Comparison of ENCODE assay signal across 9 mouse cellular contexts in genomic region chr13:67420558-67421206, GRCm38 (mm10). TPM values are rescaled to one million over a fixed set of nuclear protein-coding genes. Genes with fewer than 3 reads are reported as not detected.
A peak's percentile ranks its signal among the peaks of the same experiment; 100 is the strongest.
DNase-seq lines count a peak whose midpoint lies in the region; ATAC-seq and TF ChIP-seq lines count a peak whose summit lies in the region.
"Had no signal": no experiment of that assay in that cellular context is flagged by ENCODE, and none has a peak within 500 bp of the region (broad histone marks: within the 10 kb centered on the region; RNA-seq: fewer than 3 reads in every experiment).

No protein-coding gene starts in this region.

- H3K9me3 ChIP-seq in limb, embryonic 14.5 days (ENCODE audit: control insufficient read depth, low read length), result no peaks in the 10 kb centered on the region
- no peaks in the 10 kb centered on the region for H3K9me3 ChIP-seq in stomach, postnatal 0 days (ENCODE audit: control insufficient read depth, low read length)

- no peaks in the 10 kb centered on the region for H3K4me1 ChIP-seq in heart, adult 2 months (ENCODE audit: control insufficient read depth, insufficient read depth, low read length)
- peaks cover 3% of the 10 kb centered on the region for H3K4me1 ChIP-seq in thymus, adult 2 months (replicated peaks; ENCODE audit: control insufficient read depth, insufficient read depth, low read length)
- H3K4me1 ChIP-seq in limb, embryonic 14.5 days (ENCODE audit: control insufficient read depth, insufficient read depth, low read length), result 0 out of 2 replicates have a peak, but pooled peaks cover 4% of the 10 kb centered on the region
- no peaks in the 10 kb centered on the region for H3K4me1 ChIP-seq in stomach, postnatal 0 days (replicated peaks; ENCODE audit: control insufficient read depth, insufficient read depth)

- peak overlapping the region; percentile 58 for H3K4me3 ChIP-seq in heart, adult 2 months
- peak overlapping the region; percentile 96 for H3K4me3 ChIP-seq in thymus, adult 2 months (ENCODE audit: control insufficient read depth, insufficient read depth, low read length)
- H3K4me3 ChIP-seq in limb, embryonic 14.5 days (replicated peaks; ENCODE audit: low read length), result peak overlapping the region; percentile 53
- H3K4me3 ChIP-seq in stomach, postnatal 0 days (ENCODE audit: low read depth, low read length), result peak overlapping the region; percentile 54

- no peak for DNase-seq in heart, adult 2 months
- DNase-seq in heart, adult 8-10 months (ENCODE audit: low spot score), result no peak
- no peak for DNase-seq in thymus, adult 2 months
- no peak for DNase-seq in thymus, postnatal 0 days (ENCODE audit: low spot score)
- DNase-seq in limb, embryonic 14.5 days (ENCODE audit: low spot score), result no peak
- DNase-seq in stomach, postnatal 0 days (ENCODE audit: low spot score), result no peak
- no peak for DNase-seq in gastrocnemius, postnatal 36 days

- TF ChIP-seq CTCF in heart, adult 2 months (IDR thresholded peaks at IDR 0.05), result no peak
- no peak for TF ChIP-seq CTCF in thymus, adult 2 months (IDR thresholded peaks at IDR 0.05; ENCODE audit: borderline replicate concordance, control insufficient read depth, extremely low read depth, insufficient read depth, low read length, poor library complexity)
- TF ChIP-seq CTCF in stomach, postnatal 0 days (IDR thresholded peaks at IDR 0.05; ENCODE audit: low read depth), result no peak

- no peaks in the 10 kb centered on the region for H3K79me2 ChIP-seq in heart, adult 2 months (replicated peaks; ENCODE audit: control insufficient read depth, insufficient read depth, low read length)

- no peak for TF ChIP-seq POLR2A in heart, adult 2 months (IDR thresholded peaks at IDR 0.05; ENCODE audit: insufficient read depth, low read depth, low read length)
- no peak for TF ChIP-seq POLR2A in thymus, adult 2 months (IDR thresholded peaks at IDR 0.05; ENCODE audit: control insufficient read depth, extremely low read depth, insufficient read depth, low read length, poor library complexity)
- no peak for TF ChIP-seq POLR2A in limb, embryonic 14.5 days (IDR thresholded peaks at IDR 0.05; ENCODE audit: borderline replicate concordance, extremely low read depth, insufficient read depth, insufficient read length)

- ATAC-seq in limb, embryonic 14.5 days (ENCODE audit: low FRiP score, low read depth), result no peak
- ATAC-seq in stomach, postnatal 0 days (ENCODE audit: low FRiP score, low TSS enrichment), result peak; percentile 70
- no peak; the same call in 1 of the 2 replicates for ATAC-seq in monocyte, adult 5-6 weeks (replicated peaks; ENCODE audit: insufficient number of reproducible peaks, low FRiP score, low TSS enrichment, poor library complexity, severe bottlenecking)

- no peak overlapping the region for H3K9ac ChIP-seq in heart, adult 2 months (ENCODE audit: low read depth, low read length)
- H3K9ac ChIP-seq in limb, embryonic 14.5 days (ENCODE audit: low read depth, low read length, severe bottlenecking), result peak overlapping the region; percentile 58
- peak overlapping the region; percentile 51 for H3K9ac ChIP-seq in stomach, postnatal 0 days (ENCODE audit: low read length)

- intact Hi-C loops in heart, adult 2 months (cut with DNase I), result no loop called here
- intact Hi-C loops in gastrocnemius, postnatal 36 days (cut with DNase I), result no loop called here

- 45% methylated on average over 11 of the region's 11 CpGs for WGBS in heart, adult 2 months
- 43% methylated on average over 11 of the region's 11 CpGs for WGBS in thymus, adult 2 months
- WGBS in limb, embryonic 14.5 days, result 31% methylated on average over 11 of the region's 11 CpGs
- 24% methylated on average over 11 of the region's 11 CpGs for WGBS in stomach, postnatal 0 days

- H3K27me3 ChIP-seq in heart, adult 2 months (ENCODE audit: control insufficient read depth, insufficient read depth, low read length), result no peaks in the 10 kb centered on the region
- no peaks in the 10 kb centered on the region for H3K27me3 ChIP-seq in thymus, adult 2 months (ENCODE audit: control insufficient read depth, insufficient read depth, low read length)
- H3K27me3 ChIP-seq in limb, embryonic 14.5 days (ENCODE audit: control insufficient read depth, insufficient read depth, low read length), result no peaks in the 10 kb centered on the region
- H3K27me3 ChIP-seq in stomach, postnatal 0 days (ENCODE audit: control insufficient read depth, insufficient read depth, low read length), result no peaks in the 10 kb centered on the region

- no peak for TF ChIP-seq EP300 in heart, adult 2 months (IDR thresholded peaks at IDR 0.05; ENCODE audit: insufficient read depth, low read depth, low read length)
- no peak for TF ChIP-seq EP300 in stomach, postnatal 0 days (optimal IDR thresholded peaks at IDR 0.05)

- no peaks in the 10 kb centered on the region for H3K36me3 ChIP-seq in heart, adult 2 months (ENCODE audit: control insufficient read depth, insufficient read depth, low read length)
- H3K36me3 ChIP-seq in thymus, adult 2 months (ENCODE audit: control insufficient read depth, insufficient read depth, low read length), result no peaks in the 10 kb centered on the region
- no peaks in the 10 kb centered on the region for H3K36me3 ChIP-seq in limb, embryonic 14.5 days (ENCODE audit: control insufficient read depth, insufficient read depth, low read length)
- H3K36me3 ChIP-seq in stomach, postnatal 0 days (ENCODE audit: control insufficient read depth, insufficient read depth, low read length), result no peaks in the 10 kb centered on the region

- H3K27ac ChIP-seq in heart, adult 2 months, result no peak overlapping the region
- no peak overlapping the region for H3K27ac ChIP-seq in thymus, adult 2 months (ENCODE audit: control insufficient read depth, insufficient read depth, low read length)
- no peak overlapping the region for H3K27ac ChIP-seq in limb, embryonic 14.5 days (replicated peaks; ENCODE audit: low read depth, low read length)
- peak overlapping the region; percentile 45; the same call in 1 of the 2 replicates for H3K27ac ChIP-seq in stomach, postnatal 0 days (replicated peaks)

- H3K4me2 ChIP-seq in limb, embryonic 14.5 days (replicated peaks; ENCODE audit: low read depth, low read length, severe bottlenecking), result peak overlapping the region; percentile 64
- H3K4me2 ChIP-seq in stomach, postnatal 0 days (replicated peaks; ENCODE audit: low read depth), result peak overlapping the region; percentile 71

RNA-seq across cellular contexts. Expression of gene Zfp459, which starts 0.5 kb away (rescaled TPM):
- total RNA-seq in heart, adult 2 months (2021), result under 1 TPM; 0.13 to 0.52 TPM
- 0.12 and 0.14 TPM in 2 replicates for polyA plus RNA-seq in heart, adult 2 months (2012; rRNA removed)
- total RNA-seq in heart, adult 8-10 months (2022), result 1 to 10 TPM in 1 of 4 experiments, under 1 TPM in 3; 0.29 to 1.2 (median 0.75) TPM
- 0.41 and 0.61 TPM in 2 replicates for polyA plus RNA-seq in thymus, adult 2 months (2012; rRNA removed)
- polyA plus RNA-seq in thymus, postnatal 0 days (2015; fragmentation: Nextera tagmentation; extraction: Ambion mirVana), result 2.2 and 2.3 TPM in 2 replicates
- polyA plus RNA-seq in limb, embryonic 14.5 days (2012; rRNA removed), result 0.53 and 0.72 TPM in 2 replicates
- polyA plus RNA-seq in limb, embryonic 14.5 days (2014; fragmentation: Nextera tagmentation; extraction: Ambion mirVana), result 1.2 and 1.3 TPM in 2 replicates
- polyA plus RNA-seq in stomach, postnatal 0 days (2015; fragmentation: Nextera tagmentation; extraction: Ambion mirVana), result 1.3 and 1.5 TPM in 2 replicates
- total RNA-seq in gastrocnemius, postnatal 36 days (2021), result under 1 TPM; 0.42 to 0.51 TPM
- 0.38 to 2.4 TPM (median 0.53 TPM) in 3 replicates for total RNA-seq in monocyte, adult 5-6 weeks (2017)
- polyA plus RNA-seq: C2C12 had no signal

RNA-seq across cellular contexts. Expression of gene Zfp429, which starts 21.1 kb away (rescaled TPM):
- total RNA-seq in heart, adult 2 months (2021), result 1 to 10 TPM; 1.4 to 2.1 TPM
- 0.66 and 3.4 TPM in 2 replicates for polyA plus RNA-seq in heart, adult 2 months (2012; rRNA removed)
- 1 to 10 TPM; 1.3 to 3.5 (median 1.8) TPM for total RNA-seq in heart, adult 8-10 months (2022)
- polyA plus RNA-seq in thymus, adult 2 months (2012; rRNA removed), result 1.6 and 5.0 TPM in 2 replicates
- polyA plus RNA-seq in thymus, postnatal 0 days (2015; fragmentation: Nextera tagmentation; extraction: Ambion mirVana), result 8.7 and 9.1 TPM in 2 replicates
- polyA plus RNA-seq in limb, embryonic 14.5 days (2012; rRNA removed), result 6.1 and 7.9 TPM in 2 replicates
- polyA plus RNA-seq in limb, embryonic 14.5 days (2014; fragmentation: Nextera tagmentation; extraction: Ambion mirVana), result 4.8 and 7.0 TPM in 2 replicates
- 4.1 and 4.8 TPM in 2 replicates for polyA plus RNA-seq in stomach, postnatal 0 days (2015; fragmentation: Nextera tagmentation; extraction: Ambion mirVana)
- 1 to 10 TPM; 1.2 to 1.3 TPM for total RNA-seq in gastrocnemius, postnatal 36 days (2021)
- 11.6 to 19.8 TPM (median 18.6 TPM) in 3 replicates for total RNA-seq in monocyte, adult 5-6 weeks (2017)

RNA-seq across cellular contexts. Expression of gene Zfp874a, which starts 30.7 kb away (rescaled TPM):
- total RNA-seq in heart, adult 2 months (2021), result 1 to 10 TPM; 8.0 to 9.8 TPM
- polyA plus RNA-seq in heart, adult 2 months (2012; rRNA removed), result 1.9 and 5.3 TPM in 2 replicates
- 10 to 100 TPM in 1 of 4 experiments, 1 to 10 TPM in 3; 6.3 to 11.4 (median 7.3) TPM for total RNA-seq in heart, adult 8-10 months (2022)
- 2.4 and 3.6 TPM in 2 replicates for polyA plus RNA-seq in thymus, adult 2 months (2012; rRNA removed)
- polyA plus RNA-seq in thymus, postnatal 0 days (2015; fragmentation: Nextera tagmentation; extraction: Ambion mirVana), result 6.6 and 7.7 TPM in 2 replicates
- polyA plus RNA-seq in limb, embryonic 14.5 days (2012; rRNA removed), result 3.8 and 5.5 TPM in 2 replicates
- 9.9 and 10.8 TPM in 2 replicates for polyA plus RNA-seq in limb, embryonic 14.5 days (2014; fragmentation: Nextera tagmentation; extraction: Ambion mirVana)
- 4.6 and 4.7 TPM in 2 replicates for polyA plus RNA-seq in stomach, postnatal 0 days (2015; fragmentation: Nextera tagmentation; extraction: Ambion mirVana)
- total RNA-seq in gastrocnemius, postnatal 36 days (2021), result 1 to 10 TPM; 4.8 to 5.2 TPM
- 12.1 to 16.7 TPM (median 12.4 TPM) in 3 replicates for total RNA-seq in monocyte, adult 5-6 weeks (2017)

RNA-seq across cellular contexts. Expression of gene Zfp456, which starts 45.1 kb away (rescaled TPM):
- total RNA-seq in heart, adult 2 months (2021), result 1 to 10 TPM in 1 of 2 experiments, under 1 TPM in 1; 0.57 to 1.1 TPM
- polyA plus RNA-seq in heart, adult 2 months (2012; rRNA removed), result 0.12 and 0.47 TPM in 2 replicates
- total RNA-seq in heart, adult 8-10 months (2022), result under 1 TPM; 0.44 to 0.75 (median 0.73) TPM
- 0.37 and 0.65 TPM in 2 replicates for polyA plus RNA-seq in thymus, adult 2 months (2012; rRNA removed)
- polyA plus RNA-seq in thymus, postnatal 0 days (2015; fragmentation: Nextera tagmentation; extraction: Ambion mirVana), result 1.7 and 1.9 TPM in 2 replicates
- 0.73 and 1.1 TPM in 2 replicates for polyA plus RNA-seq in limb, embryonic 14.5 days (2012; rRNA removed)
- 1.7 and 2.7 TPM in 2 replicates for polyA plus RNA-seq in limb, embryonic 14.5 days (2014; fragmentation: Nextera tagmentation; extraction: Ambion mirVana)
- 0.97 and 1.0 TPM in 2 replicates for polyA plus RNA-seq in stomach, postnatal 0 days (2015; fragmentation: Nextera tagmentation; extraction: Ambion mirVana)
- total RNA-seq in gastrocnemius, postnatal 36 days (2021), result under 1 TPM; 0.12 to 0.23 TPM
- total RNA-seq in monocyte, adult 5-6 weeks (2017), result 1.9 to 5.5 TPM (median 5.0 TPM) in 3 replicates

RNA-seq across cellular contexts. Expression of gene Gm28041, which starts 45.1 kb away (rescaled TPM):
- total RNA-seq in heart, adult 2 months (2021), result 1 to 10 TPM; 1.4 to 1.7 TPM
- 0.56 TPM in 1 of 2 replicates, not detected in the other for polyA plus RNA-seq in heart, adult 2 months (2012; rRNA removed)
- total RNA-seq in heart, adult 8-10 months (2022), result 1 to 10 TPM in 3 of 4 experiments, under 1 TPM in 1; 0.53 to 1.9 (median 1.3) TPM
- 0.23 TPM in 1 of 2 replicates, not detected in the other for polyA plus RNA-seq in thymus, adult 2 months (2012; rRNA removed)
- 0.64 and 0.81 TPM in 2 replicates for polyA plus RNA-seq in thymus, postnatal 0 days (2015; fragmentation: Nextera tagmentation; extraction: Ambion mirVana)
- 0.15 and 0.38 TPM in 2 replicates for polyA plus RNA-seq in limb, embryonic 14.5 days (2012; rRNA removed)
- polyA plus RNA-seq in limb, embryonic 14.5 days (2014; fragmentation: Nextera tagmentation; extraction: Ambion mirVana), result 0.68 and 0.87 TPM in 2 replicates
- 0.44 and 0.47 TPM in 2 replicates for polyA plus RNA-seq in stomach, postnatal 0 days (2015; fragmentation: Nextera tagmentation; extraction: Ambion mirVana)
- total RNA-seq in gastrocnemius, postnatal 36 days (2021), result not detected
- total RNA-seq in monocyte, adult 5-6 weeks (2017), result 1.1 to 4.5 TPM in 2 of 3 replicates, not detected in the other
